Mouse (Mus musculus): ENCODE measurements around the gene Krtap1-3. TPM values are rescaled to one million over a fixed set of nuclear protein-coding genes. Genes with fewer than 3 reads are reported as not detected.
"Not testable (repeated sequence)": the region's sequence is repeated elsewhere in the genome, so short reads cannot be mapped to it uniquely, and the experiment has no call there.

Krtap1-3 gene
- polyA plus RNA-seq (2016; fragmentation: Nextera tagmentation; extraction: Ambion mirVana) = not detected in 2 replicates

- Histone ChIP-seq H3K36me3 (no peaks in the 10 kb centered on the region), H3K9me3 (replicated peaks) (no peaks in the 10 kb centered on the region), H3K27ac (no peak within 1 kb of the TSS), H3K4me1 (no peaks in the 10 kb centered on the region), H3K27me3 (ENCODE audit: low read depth, poor library complexity, severe bottlenecking) (no peaks in the 10 kb centered on the region), H3K4me3 (no peak within 1 kb of the TSS)
- WGBS = 87% methylated on average over 6 of the region's 6 CpGs
- no peak for DNase-seq (ENCODE audit: low spot score)
Observed at GRCm38 (mm10) chr11:99590981-99591380, at the start of gene Krtap1-3. Gene Krtap1-3 (minus strand): TSS chr11:99591339.

GRCm38 (mm10) chr11:99640926-99641325 is 49.8 kb upstream of the Krtap1-3 start:
- WGBS = 50% methylated on average over 1 of the region's 1 CpGs
- Histone ChIP-seq H3K4me3 (no peak overlapping the region), H3K27ac (no peak overlapping the region), H3K36me3 (no peaks in the 10 kb centered on the region), H3K4me1 (peaks cover 4% of the 10 kb centered on the region; the same call in 1 of the 2 replicates), H3K9me3 (replicated peaks) (no peaks in the 10 kb centered on the region), H3K27me3 (ENCODE audit: low read depth, poor library complexity, severe bottlenecking) (no peaks in the 10 kb centered on the region)
- no peak for DNase-seq (ENCODE audit: low spot score)

GRCm38 (mm10) chr11:99637086-99637485 is 45.9 kb upstream of the Krtap1-3 start:
- WGBS = 81% methylated on average over 1 of the region's 1 CpGs

GRCm38 (mm10) chr11:99634653-99635134 is 43.6 kb upstream of the Krtap1-3 start, which contains the start of gene Krtap4-2:
Gene Krtap4-2 (minus strand): TSS chr11:99635084.
- no peak within 1 kb of the TSS for H3K4me3 ChIP-seq
- WGBS = 46% methylated on average over 8 of the region's 8 CpGs
- H3K27ac ChIP-seq = no peak within 1 kb of the TSS
- no peak for DNase-seq (ENCODE audit: low spot score)
- no peaks in the 10 kb centered on the region for H3K27me3 ChIP-seq (ENCODE audit: low read depth, poor library complexity, severe bottlenecking)
- peaks cover 2% of the 10 kb centered on the region; the same call in 1 of the 2 replicates for H3K4me1 ChIP-seq
- H3K36me3 ChIP-seq = no peaks in the 10 kb centered on the region
- H3K9me3 ChIP-seq (replicated peaks) = no peaks in the 10 kb centered on the region

More at GRCm38 (mm10) chr11:99637086-99637485, 45.9 kb upstream of the Krtap1-3 start:
- Histone ChIP-seq H3K4me1 (peaks cover 6% of the 10 kb centered on the region), H3K9me3 (replicated peaks) (no peaks in the 10 kb centered on the region), H3K36me3 (no peaks in the 10 kb centered on the region), H3K27me3 (ENCODE audit: low read depth, poor library complexity, severe bottlenecking) (no peaks in the 10 kb centered on the region), H3K4me3 (no peak overlapping the region), H3K27ac (no peak overlapping the region)
- no peak for DNase-seq (ENCODE audit: low spot score)

- 75% methylated on average over 2 of the region's 2 CpGs for WGBS
- no peaks in the 10 kb centered on the region for H3K27me3 ChIP-seq (ENCODE audit: low read depth, poor library complexity, severe bottlenecking)
- H3K27ac ChIP-seq = no peak overlapping the region
- no peaks in the 10 kb centered on the region for H3K9me3 ChIP-seq (replicated peaks)
- H3K36me3 ChIP-seq = no peaks in the 10 kb centered on the region
- DNase-seq (ENCODE audit: low spot score) = no peak
- peaks cover 2% of the 10 kb centered on the region; the same call in 1 of the 2 replicates for H3K4me1 ChIP-seq
- no peak overlapping the region for H3K4me3 ChIP-seq
Observed at GRCm38 (mm10) chr11:99633293-99633692, 42.2 kb upstream of the Krtap1-3 start.

DNA sequence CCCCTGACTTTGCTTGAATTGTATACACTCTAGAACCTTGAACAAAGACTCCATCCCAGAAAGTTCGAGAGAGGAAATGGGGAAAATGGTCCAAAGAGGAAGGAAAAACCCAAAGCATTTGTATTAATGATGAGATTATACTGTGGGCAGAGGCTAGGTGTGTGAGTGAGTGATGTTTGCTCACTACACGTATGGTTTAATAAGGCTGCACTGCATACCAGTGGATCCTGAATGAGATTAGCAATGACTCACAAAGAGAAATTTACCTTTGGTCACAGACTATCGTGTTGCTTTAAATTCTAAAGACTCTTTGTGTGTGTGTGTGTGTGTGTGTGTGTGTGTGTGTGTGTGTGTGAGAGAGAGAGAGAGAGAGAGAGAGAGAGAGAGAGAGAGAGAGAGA is 39.8 kb upstream of the Krtap1-3 start:
- no peaks in the 10 kb centered on the region for H3K9me3 ChIP-seq (replicated peaks)
- WGBS = 85% methylated on average over 3 of the region's 3 CpGs
- H3K4me3 ChIP-seq = no peak overlapping the region
- H3K27me3 ChIP-seq (ENCODE audit: low read depth, poor library complexity, severe bottlenecking) = no peaks in the 10 kb centered on the region
- H3K27ac ChIP-seq = no peak overlapping the region
- DNase-seq (ENCODE audit: low spot score) = no peak
- H3K4me1 ChIP-seq = peaks cover 2% of the 10 kb centered on the region; the same call in 1 of the 2 replicates
- H3K36me3 ChIP-seq = no peaks in the 10 kb centered on the region

DNA sequence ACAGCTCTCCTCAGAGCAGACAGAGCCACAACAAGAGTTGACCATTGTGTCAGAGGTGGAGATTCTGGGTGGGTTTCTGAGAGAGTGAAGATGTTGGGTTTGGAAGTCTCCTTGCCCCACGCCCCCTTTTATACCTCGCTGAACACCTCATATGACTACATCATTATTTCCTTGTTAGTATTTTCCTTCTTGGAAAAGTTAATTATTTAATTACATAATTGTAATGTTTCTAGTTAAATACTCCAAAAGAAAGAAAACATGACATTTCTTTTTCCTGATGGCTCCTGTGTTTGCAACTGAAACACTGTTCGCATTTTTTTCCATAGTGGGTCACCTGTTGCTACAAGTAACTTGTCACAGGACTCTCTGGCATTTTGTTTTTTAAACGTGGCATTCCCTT is 37.0 kb upstream of the Krtap1-3 start, which contains the start of gene Krtap4-1:
Gene Krtap4-1, minus strand, starts transcription at position 101 of the 400 bp plus-strand sequence.
- no peaks in the 10 kb centered on the region for H3K36me3 ChIP-seq
- DNase-seq (ENCODE audit: low spot score) = no peak
- H3K27me3 ChIP-seq (ENCODE audit: low read depth, poor library complexity, severe bottlenecking) = no peaks in the 10 kb centered on the region
- 84% methylated on average over 4 of the region's 4 CpGs for WGBS
- H3K4me1 ChIP-seq = no peaks in the 10 kb centered on the region
- H3K27ac ChIP-seq = no peak within 1 kb of the TSS
- no peak within 1 kb of the TSS for H3K4me3 ChIP-seq
- H3K9me3 ChIP-seq (replicated peaks) = no peaks in the 10 kb centered on the region

DNA sequence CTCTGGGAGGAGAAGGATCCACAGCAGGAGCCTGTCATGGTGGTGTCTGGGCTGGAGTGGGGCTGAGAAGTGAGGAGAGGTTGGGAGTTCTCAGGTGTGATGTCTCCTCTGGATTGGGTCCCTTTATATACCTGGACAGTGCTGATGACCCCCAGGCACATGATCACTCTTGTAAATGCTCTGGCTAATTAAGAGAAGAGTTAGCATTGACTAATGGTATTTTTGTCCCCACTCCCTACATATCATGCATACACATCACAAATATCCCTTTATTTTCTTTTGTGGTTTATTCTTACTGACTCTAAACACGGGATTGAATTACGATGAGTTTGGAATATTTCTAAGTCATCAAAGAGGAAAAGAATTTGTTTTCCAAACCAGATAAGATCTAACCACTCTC is 29.2 kb upstream of the Krtap1-3 start, which contains the start of gene Gm11562:
Gene Gm11562, minus strand, starts transcription at position 101 of the 400 bp plus-strand sequence.
- 93% methylated on average over 2 of the region's 2 CpGs for WGBS
- Histone ChIP-seq H3K27ac (no peak within 1 kb of the TSS), H3K4me3 (no peak within 1 kb of the TSS), H3K4me1 (no peaks in the 10 kb centered on the region), H3K9me3 (replicated peaks) (no peaks in the 10 kb centered on the region), H3K27me3 (ENCODE audit: low read depth, poor library complexity, severe bottlenecking) (no peaks in the 10 kb centered on the region), H3K36me3 (no peaks in the 10 kb centered on the region)
- DNase-seq (ENCODE audit: low spot score) = no peak

DNA sequence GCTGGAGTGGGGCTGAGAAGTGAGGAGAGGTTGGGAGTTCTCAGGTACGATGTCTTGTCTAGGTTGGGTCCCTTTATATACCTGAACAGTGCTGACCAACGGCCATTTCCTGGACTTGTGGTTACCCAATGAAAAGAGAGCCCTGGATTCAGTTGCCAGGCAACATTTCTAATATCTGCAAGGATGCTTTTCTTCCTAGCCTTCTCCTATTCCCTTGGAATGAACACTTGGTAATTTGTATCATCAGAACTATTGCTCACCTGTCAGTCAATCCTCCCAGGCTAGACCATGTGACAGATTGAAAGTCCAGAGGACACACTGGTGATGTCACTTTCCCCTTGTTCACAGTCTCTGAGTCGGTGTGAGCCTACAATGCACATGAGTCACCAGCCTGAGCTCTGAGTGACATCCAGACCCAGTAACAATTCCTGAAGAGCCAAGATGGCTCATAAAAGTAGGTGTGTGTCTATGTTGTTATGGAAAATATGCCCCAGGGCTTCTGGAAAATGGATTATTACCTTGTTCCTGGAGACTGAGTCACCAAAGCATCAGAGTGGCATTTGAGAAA is 23.7 kb upstream of the Krtap1-3 start, which contains the start of gene Krtap2-4:
Gene Krtap2-4, minus strand, starts transcription at position 51 of the 568 bp plus-strand sequence.
- Histone ChIP-seq H3K27ac (no peak within 1 kb of the TSS), H3K4me3 (no peak within 1 kb of the TSS), H3K36me3 (no peaks in the 10 kb centered on the region), H3K27me3 (ENCODE audit: low read depth, poor library complexity, severe bottlenecking) (no peaks in the 10 kb centered on the region), H3K4me1 (no peaks in the 10 kb centered on the region), H3K9me3 (replicated peaks) (no peaks in the 10 kb centered on the region)
- WGBS = 80% methylated on average over 3 of the region's 3 CpGs
- DNase-seq (ENCODE audit: low spot score) = no peak

DNA sequence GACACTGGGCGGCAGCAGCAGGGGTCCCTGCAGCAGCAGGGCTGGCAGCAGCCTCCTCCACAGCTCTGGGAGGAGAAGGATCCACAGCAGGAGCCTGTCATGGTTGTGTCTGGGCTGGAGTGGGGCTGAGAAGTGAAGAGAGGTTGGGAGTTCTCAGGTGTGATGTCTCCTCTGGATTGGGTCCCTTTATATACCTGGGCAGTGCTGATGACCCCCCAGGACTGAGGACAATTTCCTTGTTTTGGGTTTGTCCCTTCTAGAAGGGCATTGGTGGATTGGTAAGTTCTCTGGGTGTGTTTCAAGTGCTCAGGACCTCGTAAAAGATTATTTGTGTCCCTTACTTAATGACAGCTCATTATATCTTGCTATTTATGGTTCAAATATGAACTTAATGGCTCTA is 18.9 kb upstream of the Krtap1-3 start, which contains the start of gene Gm11937:
Gene Gm11937, minus strand, starts transcription at position 101 of the 400 bp plus-strand sequence.
- WGBS = 72% methylated on average over 1 of the region's 2 CpGs
- H3K9me3 ChIP-seq (replicated peaks); H3K4me3 ChIP-seq; H3K4me1 ChIP-seq; H3K36me3 ChIP-seq; DNase-seq (ENCODE audit: low spot score); H3K27me3 ChIP-seq (ENCODE audit: low read depth, poor library complexity, severe bottlenecking); H3K27ac ChIP-seq: not testable (repeated sequence)

- WGBS = 73% methylated on average over 1 of the region's 1 CpGs
- no peaks in the 10 kb centered on the region for H3K36me3 ChIP-seq
- H3K4me1 ChIP-seq = no peaks in the 10 kb centered on the region
- H3K27ac ChIP-seq = no peak overlapping the region
- H3K4me3 ChIP-seq = no peak overlapping the region
- H3K27me3 ChIP-seq (ENCODE audit: low read depth, poor library complexity, severe bottlenecking) = no peaks in the 10 kb centered on the region
- no peak for DNase-seq (ENCODE audit: low spot score)
- H3K9me3 ChIP-seq (replicated peaks) = no peaks in the 10 kb centered on the region
Observed at GRCm38 (mm10) chr11:99609126-99609525, 18.0 kb upstream of the Krtap1-3 start.

DNA sequence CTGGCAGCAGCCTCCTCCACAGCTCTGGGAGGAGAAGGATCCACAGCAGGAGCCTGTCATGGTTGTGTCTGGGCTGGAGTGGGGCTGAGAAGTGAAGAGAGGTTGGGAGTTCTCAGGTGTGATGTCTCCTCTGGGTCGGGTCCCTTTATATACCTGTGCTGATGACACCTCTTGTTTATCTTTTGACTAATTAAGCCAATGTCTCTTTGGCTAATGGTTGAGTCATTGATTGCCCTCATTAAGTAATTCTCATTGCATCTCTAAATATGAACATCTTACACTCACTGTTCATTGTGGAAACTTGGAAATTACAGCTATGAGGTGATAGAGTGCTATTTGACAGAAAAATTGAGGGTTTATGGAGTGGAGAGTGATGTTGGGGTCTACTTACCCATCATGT is 12.1 kb upstream of the Krtap1-3 start, which contains the start of gene Gm11938:
Gene Gm11938, minus strand, starts transcription at position 101 of the 400 bp plus-strand sequence.
- not testable (repeated sequence) for H3K27me3 ChIP-seq (ENCODE audit: low read depth, poor library complexity, severe bottlenecking); H3K4me1 ChIP-seq; H3K9me3 ChIP-seq (replicated peaks); H3K27ac ChIP-seq; DNase-seq (ENCODE audit: low spot score); H3K4me3 ChIP-seq; H3K36me3 ChIP-seq
- 52% methylated on average over 1 of the region's 1 CpGs for WGBS

- not testable (repeated sequence) for H3K9me3 ChIP-seq (replicated peaks); H3K4me3 ChIP-seq; H3K27me3 ChIP-seq (ENCODE audit: low read depth, poor library complexity, severe bottlenecking); DNase-seq (ENCODE audit: low spot score); H3K36me3 ChIP-seq; H3K4me1 ChIP-seq; H3K27ac ChIP-seq
- WGBS = 80% methylated on average over 6 of the region's 6 CpGs
Observed at GRCm38 (mm10) chr11:99597742-99598141, 6.6 kb upstream of the Krtap1-3 start, which contains the start of gene Krtap9-3. Gene Krtap9-3 (minus strand): TSS chr11:99598105.
